Mouse (Mus musculus): ENCODE measurements around the gene Myo1e. TPM values are rescaled to one million over a fixed set of nuclear protein-coding genes. Genes with fewer than 3 reads are reported as not detected.

Gene Myo1e
- polyA plus RNA-seq, 1 experiment from 2014 or later = 9.7 TPM

DNA sequence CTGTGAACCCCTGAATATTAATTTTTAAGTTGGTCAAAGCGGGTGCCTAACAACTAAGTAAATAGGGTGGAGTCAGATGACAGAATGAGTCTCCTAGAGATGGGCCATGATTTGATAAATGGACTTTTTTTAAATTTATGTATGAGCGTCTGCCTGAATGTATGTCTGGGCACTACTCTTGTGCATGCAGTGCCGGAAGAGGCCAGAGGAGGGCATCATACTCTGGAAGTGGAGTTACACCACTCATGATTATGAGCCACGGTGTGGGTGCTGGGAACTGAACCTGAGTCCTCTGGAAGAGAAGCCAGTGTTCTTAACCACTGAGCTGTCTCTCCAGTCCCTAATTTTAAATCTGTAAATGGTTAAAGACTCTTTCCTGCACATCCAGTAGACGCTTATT is 93.6 kb downstream of the Myo1e start:
- H3K27ac ChIP-seq (ENCODE audit: low read depth, low read length) = no peak overlapping the region
- no peaks in the 10 kb centered on the region for H3K36me3 ChIP-seq (ENCODE audit: control insufficient read depth, insufficient read depth, low read length)
- no peak for ATAC-seq (ENCODE audit: low FRiP score)
- no peaks in the 10 kb centered on the region for H3K27me3 ChIP-seq (ENCODE audit: control insufficient read depth, insufficient read depth, low read length)
- DNase-seq (ENCODE audit: low spot score, missing footprints) = no peak
- H3K4me2 ChIP-seq = no peak overlapping the region
- 94% methylated on average over 5 of the region's 5 CpGs for WGBS
- H3K4me3 ChIP-seq (ENCODE audit: low read depth, low read length) = no peak overlapping the region
- no peak overlapping the region for H3K9ac ChIP-seq (ENCODE audit: low read length)
- H3K4me1 ChIP-seq (ENCODE audit: control insufficient read depth, insufficient read depth, low read length) = peaks cover 10% of the 10 kb centered on the region
- H3K9me3 ChIP-seq (ENCODE audit: control insufficient read depth, low read length) = no peaks in the 10 kb centered on the region

- peaks cover 10% of the 10 kb centered on the region for H3K4me1 ChIP-seq (ENCODE audit: control insufficient read depth, insufficient read depth, low read length)
- H3K27me3 ChIP-seq (ENCODE audit: control insufficient read depth, insufficient read depth, low read length) = no peaks in the 10 kb centered on the region
- no peak overlapping the region for H3K4me3 ChIP-seq (ENCODE audit: low read depth, low read length)
- no peak overlapping the region for H3K4me2 ChIP-seq
- H3K9ac ChIP-seq (ENCODE audit: low read length) = no peak overlapping the region
- 96% methylated on average over 6 of the region's 6 CpGs for WGBS
- DNase-seq (ENCODE audit: low spot score, missing footprints) (no peak), ATAC-seq (ENCODE audit: low FRiP score) (no peak)
- H3K9me3 ChIP-seq (ENCODE audit: control insufficient read depth, low read length) = no peaks in the 10 kb centered on the region
- no peaks in the 10 kb centered on the region for H3K36me3 ChIP-seq (ENCODE audit: control insufficient read depth, insufficient read depth, low read length)
- no peak overlapping the region for H3K27ac ChIP-seq (ENCODE audit: low read depth, low read length)
Measured at GRCm38 (mm10) chr9:70301598-70301997, 94.4 kb downstream of the Myo1e start.

GRCm38 (mm10) chr9:70304901-70305300 is 97.8 kb downstream of the Myo1e start:
- Histone ChIP-seq H3K27ac (ENCODE audit: low read depth, low read length) (no peak overlapping the region), H3K4me2 (no peak overlapping the region), H3K4me3 (ENCODE audit: low read depth, low read length) (no peak overlapping the region), H3K36me3 (ENCODE audit: control insufficient read depth, insufficient read depth, low read length) (no peaks in the 10 kb centered on the region), H3K27me3 (ENCODE audit: control insufficient read depth, insufficient read depth, low read length) (no peaks in the 10 kb centered on the region), H3K9ac (ENCODE audit: low read length) (no peak overlapping the region; the same call in 1 of the 2 replicates), H3K4me1 (ENCODE audit: control insufficient read depth, insufficient read depth, low read length) (no peaks in the 10 kb centered on the region), H3K9me3 (ENCODE audit: control insufficient read depth, low read length) (no peaks in the 10 kb centered on the region)
- DNase-seq (ENCODE audit: low spot score, missing footprints) (no peak), ATAC-seq (ENCODE audit: low FRiP score) (no peak)
- WGBS = 94% methylated on average over 8 of the region's 8 CpGs

DNA sequence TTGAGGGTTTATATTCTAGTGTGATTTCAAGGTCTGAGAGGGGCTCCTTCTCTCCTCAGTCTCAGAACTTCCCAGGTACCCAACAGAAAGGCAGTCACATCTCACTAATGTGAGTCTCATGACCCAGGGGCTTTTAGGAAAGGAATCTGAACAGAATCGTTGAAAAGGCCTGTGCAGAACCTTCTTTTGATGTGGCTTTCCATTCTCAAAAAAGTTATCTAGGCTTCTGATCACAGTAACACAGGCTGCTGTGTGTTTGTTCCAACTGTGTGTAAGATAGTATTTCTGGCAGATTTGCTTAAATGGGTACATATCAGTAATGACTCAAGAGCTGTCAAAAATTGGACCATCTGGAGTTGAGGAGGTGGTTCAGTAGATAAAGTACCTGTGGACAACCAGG is 102.9 kb downstream of the Myo1e start:
- WGBS = 89% methylated on average over 1 of the region's 1 CpGs
- ATAC-seq (ENCODE audit: low FRiP score) (no peak), DNase-seq (ENCODE audit: low spot score, missing footprints) (no peak)
- Histone ChIP-seq H3K9me3 (ENCODE audit: control insufficient read depth, low read length) (no peaks in the 10 kb centered on the region), H3K4me3 (ENCODE audit: low read depth, low read length) (no peak overlapping the region), H3K4me1 (ENCODE audit: control insufficient read depth, insufficient read depth, low read length) (no peaks in the 10 kb centered on the region; the same call in 1 of the 2 replicates), H3K9ac (ENCODE audit: low read length) (no peak overlapping the region), H3K27me3 (ENCODE audit: control insufficient read depth, insufficient read depth, low read length) (no peaks in the 10 kb centered on the region), H3K36me3 (ENCODE audit: control insufficient read depth, insufficient read depth, low read length) (no peaks in the 10 kb centered on the region), H3K4me2 (no peak overlapping the region), H3K27ac (ENCODE audit: low read depth, low read length) (no peak overlapping the region)

DNA sequence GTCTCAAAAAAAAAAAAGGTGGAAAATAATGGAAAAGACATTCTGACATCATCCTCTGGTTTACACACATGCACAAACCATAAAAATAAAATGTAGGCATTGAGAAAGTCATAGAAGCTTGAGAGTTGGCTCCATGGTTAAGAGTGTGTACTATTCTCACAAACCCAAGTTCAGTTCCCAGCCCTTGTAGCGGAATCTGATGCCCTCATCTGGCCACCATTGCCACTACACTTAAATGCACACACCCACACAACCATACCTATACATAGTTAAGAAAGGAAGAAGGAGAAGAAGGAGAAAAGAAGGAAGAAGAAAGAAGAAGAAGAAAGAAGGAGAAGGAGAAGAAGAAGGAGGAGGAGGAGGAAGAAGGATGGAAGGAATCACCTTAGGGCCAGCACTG is 106.9 kb downstream of the Myo1e start:
- Histone ChIP-seq H3K36me3 (ENCODE audit: control insufficient read depth, insufficient read depth, low read length) (no peaks in the 10 kb centered on the region), H3K4me3 (ENCODE audit: low read depth, low read length) (no peak overlapping the region), H3K27me3 (ENCODE audit: control insufficient read depth, insufficient read depth, low read length) (no peaks in the 10 kb centered on the region), H3K9ac (ENCODE audit: low read length) (no peak overlapping the region), H3K4me1 (ENCODE audit: control insufficient read depth, insufficient read depth, low read length) (no peaks in the 10 kb centered on the region; the same call in 1 of the 2 replicates), H3K9me3 (ENCODE audit: control insufficient read depth, low read length) (no peaks in the 10 kb centered on the region), H3K4me2 (no peak overlapping the region), H3K27ac (ENCODE audit: low read depth, low read length) (no peak overlapping the region)
- 97% methylated on average over 1 of the region's 1 CpGs for WGBS
- DNase-seq (ENCODE audit: low spot score, missing footprints) = no peak
- no peak for ATAC-seq (ENCODE audit: low FRiP score)

- no peak overlapping the region for H3K27ac ChIP-seq (ENCODE audit: low read depth, low read length)
- H3K4me3 ChIP-seq (ENCODE audit: low read depth, low read length) = no peak overlapping the region
- no peaks in the 10 kb centered on the region for H3K27me3 ChIP-seq (ENCODE audit: control insufficient read depth, insufficient read depth, low read length)
- no peak for ATAC-seq (ENCODE audit: low FRiP score)
- no peaks in the 10 kb centered on the region for H3K9me3 ChIP-seq (ENCODE audit: control insufficient read depth, low read length)
- no peaks in the 10 kb centered on the region; the same call in 1 of the 2 replicates for H3K4me1 ChIP-seq (ENCODE audit: control insufficient read depth, insufficient read depth, low read length)
- 56% methylated on average over 4 of the region's 4 CpGs for WGBS
- no peak overlapping the region for H3K4me2 ChIP-seq
- no peak overlapping the region for H3K9ac ChIP-seq (ENCODE audit: low read length)
- no peak for DNase-seq (ENCODE audit: low spot score, missing footprints)
- H3K36me3 ChIP-seq (ENCODE audit: control insufficient read depth, insufficient read depth, low read length) = no peaks in the 10 kb centered on the region
Measured at GRCm38 (mm10) chr9:70315130-70315529, 108.0 kb downstream of the Myo1e start.

DNA sequence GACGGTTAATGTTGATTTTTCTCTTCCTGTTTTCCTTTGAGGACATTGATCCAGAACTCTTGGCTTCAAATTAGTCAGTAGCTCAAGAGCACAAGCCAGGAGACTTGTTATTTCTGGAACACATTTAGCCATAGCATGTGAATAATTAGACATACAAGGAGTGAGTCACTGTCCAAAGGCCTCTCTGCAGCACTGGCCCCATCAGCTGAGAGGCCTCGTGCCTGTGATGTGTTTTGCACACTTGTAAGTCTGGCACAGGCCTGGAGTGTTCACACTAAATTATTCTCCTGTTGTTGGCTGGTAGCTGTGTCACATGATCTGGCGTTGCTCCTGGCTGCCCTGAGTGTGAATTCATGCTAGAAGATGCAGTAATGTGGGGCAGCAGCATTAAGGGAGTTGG is 111.5 kb downstream of the Myo1e start:
- Histone ChIP-seq H3K4me2 (no peak overlapping the region), H3K27ac (ENCODE audit: low read depth, low read length) (no peak overlapping the region), H3K36me3 (ENCODE audit: control insufficient read depth, insufficient read depth, low read length) (no peaks in the 10 kb centered on the region), H3K9me3 (ENCODE audit: control insufficient read depth, low read length) (no peaks in the 10 kb centered on the region), H3K4me1 (ENCODE audit: control insufficient read depth, insufficient read depth, low read length) (no peaks in the 10 kb centered on the region; the same call in 1 of the 2 replicates), H3K9ac (ENCODE audit: low read length) (no peak overlapping the region), H3K27me3 (ENCODE audit: control insufficient read depth, insufficient read depth, low read length) (no peaks in the 10 kb centered on the region), H3K4me3 (ENCODE audit: low read depth, low read length) (no peak overlapping the region)
- ATAC-seq (ENCODE audit: low FRiP score) (no peak), DNase-seq (ENCODE audit: low spot score, missing footprints) (no peak)
- WGBS = 78% methylated on average over 3 of the region's 3 CpGs

- no peak overlapping the region for H3K27ac ChIP-seq (ENCODE audit: low read depth, low read length)
- no peaks in the 10 kb centered on the region for H3K9me3 ChIP-seq (ENCODE audit: control insufficient read depth, low read length)
- ATAC-seq (ENCODE audit: low FRiP score) (no peak), DNase-seq (ENCODE audit: low spot score, missing footprints) (no peak)
- no peak overlapping the region for H3K9ac ChIP-seq (ENCODE audit: low read length)
- WGBS = 89% methylated on average over 4 of the region's 4 CpGs
- no peaks in the 10 kb centered on the region for H3K36me3 ChIP-seq (ENCODE audit: control insufficient read depth, insufficient read depth, low read length)
- H3K4me3 ChIP-seq (ENCODE audit: low read depth, low read length) = no peak overlapping the region
- H3K4me1 ChIP-seq (ENCODE audit: control insufficient read depth, insufficient read depth, low read length) = no peaks in the 10 kb centered on the region
- no peak overlapping the region for H3K4me2 ChIP-seq
- no peaks in the 10 kb centered on the region for H3K27me3 ChIP-seq (ENCODE audit: control insufficient read depth, insufficient read depth, low read length)
Measured at GRCm38 (mm10) chr9:70324336-70324735, 117.2 kb downstream of the Myo1e start.

DNA sequence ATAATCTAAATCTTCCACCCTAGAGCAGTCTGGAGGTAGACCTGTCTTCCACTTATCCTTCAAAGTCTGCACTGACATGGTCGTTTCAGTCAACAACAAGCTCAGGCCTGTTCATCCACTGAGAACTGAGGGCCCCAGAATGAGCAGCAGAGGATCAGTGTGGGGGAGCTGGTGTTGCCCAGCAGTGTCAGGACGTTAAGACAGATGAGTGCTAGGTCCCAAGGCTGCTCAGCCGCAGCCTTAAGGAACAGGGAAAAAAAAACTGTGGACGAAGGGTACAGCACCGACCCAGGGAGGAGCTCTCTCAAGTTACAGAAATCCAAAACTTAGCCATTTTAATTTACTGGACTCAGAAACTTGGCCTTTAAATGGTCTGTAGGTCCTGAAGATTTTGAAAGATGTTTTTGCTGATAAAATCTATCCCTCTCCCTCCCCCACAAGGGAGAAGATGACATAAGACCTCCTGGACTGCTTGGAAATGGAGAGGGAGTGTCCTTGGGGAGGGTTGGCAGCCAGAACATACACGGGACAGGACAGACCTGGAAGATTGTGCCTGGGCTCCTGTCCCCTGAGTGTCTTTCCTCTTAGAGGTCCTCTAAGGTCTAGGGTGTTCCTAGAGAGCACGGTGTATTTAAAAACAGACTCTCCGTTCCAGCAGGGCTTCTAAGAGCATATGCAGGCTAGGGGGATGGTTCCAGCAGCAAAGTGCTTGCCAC is 118.9 kb downstream of the Myo1e start:
- Histone ChIP-seq H3K27ac (ENCODE audit: low read depth, low read length) (no peak overlapping the region), H3K4me2 (no peak overlapping the region), H3K4me1 (ENCODE audit: control insufficient read depth, insufficient read depth, low read length) (no peaks in the 10 kb centered on the region), H3K9me3 (ENCODE audit: control insufficient read depth, low read length) (no peaks in the 10 kb centered on the region), H3K27me3 (ENCODE audit: control insufficient read depth, insufficient read depth, low read length) (no peaks in the 10 kb centered on the region), H3K36me3 (ENCODE audit: control insufficient read depth, insufficient read depth, low read length) (no peaks in the 10 kb centered on the region), H3K4me3 (ENCODE audit: low read depth, low read length) (no peak overlapping the region), H3K9ac (ENCODE audit: low read length) (no peak overlapping the region)
- ATAC-seq (ENCODE audit: low FRiP score) = no peak
- WGBS = 79% methylated on average over 8 of the region's 8 CpGs
- DNase-seq (ENCODE audit: low spot score, missing footprints) = no peak

All from midbrain, embryonic 11.5 days (tissue).